Mouse (Mus musculus): ENCODE data around the gene Gins3.
"Not testable (repeated sequence)": the region's sequence is repeated elsewhere in the genome, so short reads cannot be mapped to it uniquely, and the experiment has no call there.

The Gins3 gene

DNA sequence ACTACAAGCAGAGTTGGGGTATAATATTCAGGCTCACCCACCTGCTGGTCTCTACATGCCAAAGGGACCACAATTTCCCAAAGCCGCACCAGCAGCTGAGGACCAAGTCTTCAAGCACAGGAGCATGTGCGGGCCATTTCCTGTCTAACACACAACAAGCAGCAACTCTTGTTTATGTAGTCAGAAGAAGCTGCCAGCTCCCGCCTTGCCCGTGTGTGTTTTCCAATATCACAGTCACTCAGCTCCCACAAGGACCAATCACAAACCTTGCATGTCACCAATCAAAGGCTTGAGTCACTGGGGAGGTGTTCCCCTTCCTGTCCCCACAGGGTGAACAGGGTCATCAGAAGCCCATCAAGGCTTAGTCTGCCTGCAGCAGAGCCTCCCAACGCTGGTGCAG, 20.1 kb downstream of the Gins3 start:
- no peak for DNase-seq

DNA sequence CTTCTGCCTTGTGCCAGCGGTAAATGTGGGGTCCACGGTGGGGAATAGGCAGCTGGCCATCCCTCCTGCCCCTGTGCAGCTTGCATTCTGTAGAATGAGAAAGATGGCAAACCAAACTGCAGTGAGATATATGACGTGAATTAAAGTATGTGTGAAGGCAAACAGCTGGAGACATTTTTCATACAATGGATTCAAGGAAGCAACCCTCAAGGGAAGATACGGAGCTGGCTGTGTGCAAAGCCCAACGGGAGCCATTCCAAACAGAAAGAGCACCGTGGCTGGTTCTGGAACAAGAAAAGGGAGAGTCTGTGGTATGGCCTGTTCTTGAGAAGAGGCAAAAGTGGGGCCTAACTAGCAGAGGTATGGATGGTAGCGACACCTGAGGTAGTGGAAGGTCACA, 22.6 kb downstream of the Gins3 start:
- no peak for DNase-seq

DNA sequence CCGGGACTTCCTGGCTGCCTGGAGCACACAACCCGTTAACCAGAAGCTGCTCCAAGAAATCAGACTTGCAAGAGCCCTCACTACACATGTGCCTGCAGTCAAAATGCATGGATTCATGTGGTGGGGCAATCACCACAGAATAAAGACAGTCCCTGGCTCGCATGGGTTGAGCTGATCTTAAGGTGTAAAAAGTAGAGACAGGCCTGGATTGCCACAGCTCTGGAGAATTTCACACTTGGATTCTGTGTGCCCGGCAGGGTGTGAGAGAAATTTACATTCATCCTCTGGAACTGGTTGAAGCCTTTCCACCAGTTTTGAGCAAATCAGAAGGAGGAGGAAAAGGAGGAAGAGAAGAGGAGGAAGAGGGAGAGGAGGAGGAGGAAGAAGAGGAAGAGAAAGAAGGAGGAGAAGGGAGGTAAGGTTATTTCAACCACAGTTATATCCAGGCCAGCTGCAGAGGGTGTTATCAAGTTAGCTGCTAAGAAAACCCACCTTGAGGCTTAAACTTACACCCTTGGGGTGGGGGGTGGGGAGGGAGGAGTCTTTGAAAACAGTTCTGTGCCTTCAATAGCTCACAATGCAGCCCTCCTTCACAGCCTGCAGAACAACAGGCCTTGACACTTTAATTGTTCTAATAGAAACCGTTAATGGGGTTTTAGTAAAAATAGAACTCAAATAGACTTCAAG, 23.2 kb downstream of the Gins3 start:
- DNase-seq, result no peak

DNA sequence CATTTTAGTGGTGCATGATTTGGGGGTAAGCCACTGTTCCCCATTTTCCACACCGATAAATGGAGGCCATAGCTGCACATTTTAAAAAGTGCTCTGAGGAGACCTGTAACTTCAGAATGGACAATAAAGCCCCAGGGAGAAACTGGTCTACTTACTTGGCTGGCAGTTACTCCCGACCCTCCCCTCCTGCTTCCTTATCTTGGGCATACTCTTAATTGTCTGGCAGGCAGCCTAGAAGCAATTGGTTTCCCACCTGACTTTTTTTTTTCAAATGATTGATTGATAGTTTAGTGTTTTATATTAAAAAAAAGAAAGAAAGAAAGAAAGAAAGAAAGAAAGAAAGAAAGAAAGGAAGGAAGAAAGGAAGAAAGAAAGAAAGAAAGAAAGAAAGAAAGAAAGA, 24.3 kb downstream of the Gins3 start:
- no peak for DNase-seq

DNA sequence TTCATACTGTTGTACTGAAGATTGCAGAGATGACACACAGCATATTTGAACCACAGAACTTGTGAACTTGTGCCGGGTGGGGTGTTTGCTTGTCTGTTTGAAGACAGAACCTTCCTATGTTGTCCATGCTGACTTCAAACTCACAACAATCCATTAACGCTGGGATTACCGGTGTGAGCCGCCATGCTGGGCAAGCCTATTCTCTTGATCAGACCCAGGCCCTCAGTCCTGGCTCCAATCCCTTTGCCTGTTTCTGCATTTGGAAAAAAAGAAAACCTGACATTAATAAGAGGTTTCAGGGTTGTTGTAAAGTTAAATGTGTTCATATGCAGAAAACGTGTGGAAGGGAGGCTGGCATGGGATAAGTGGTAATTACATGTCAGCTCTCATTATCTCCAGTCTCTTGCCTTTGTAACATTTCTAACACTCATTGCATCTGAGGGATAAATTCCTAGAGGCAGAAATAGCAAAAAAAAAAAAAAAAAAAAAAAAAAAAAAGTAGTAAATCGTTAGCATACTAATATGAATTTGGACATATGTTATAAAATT, 27.2 kb downstream of the Gins3 start:
- DNase-seq, result no peak

DNA sequence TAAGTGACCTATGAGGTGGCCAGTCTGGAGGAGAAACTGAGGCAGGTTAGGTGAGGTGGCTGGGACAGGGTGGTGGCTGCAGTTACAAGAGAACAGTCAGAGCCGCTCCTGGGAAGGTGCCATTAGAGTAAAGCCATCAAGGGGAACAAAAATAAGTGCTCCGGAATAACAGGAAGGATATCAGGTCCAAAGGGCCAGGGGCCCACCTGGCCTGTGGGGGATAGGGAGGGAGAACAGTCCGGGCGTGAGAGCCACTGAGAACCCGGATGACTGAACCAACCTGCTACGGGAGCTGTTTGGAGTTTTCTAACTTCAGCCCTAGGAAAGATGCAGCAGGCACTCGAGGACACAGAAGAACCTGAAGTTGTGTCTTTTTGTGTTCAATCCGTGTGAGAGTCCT, 27.8 kb downstream of the Gins3 start:
- DNase-seq, result no peak

DNA sequence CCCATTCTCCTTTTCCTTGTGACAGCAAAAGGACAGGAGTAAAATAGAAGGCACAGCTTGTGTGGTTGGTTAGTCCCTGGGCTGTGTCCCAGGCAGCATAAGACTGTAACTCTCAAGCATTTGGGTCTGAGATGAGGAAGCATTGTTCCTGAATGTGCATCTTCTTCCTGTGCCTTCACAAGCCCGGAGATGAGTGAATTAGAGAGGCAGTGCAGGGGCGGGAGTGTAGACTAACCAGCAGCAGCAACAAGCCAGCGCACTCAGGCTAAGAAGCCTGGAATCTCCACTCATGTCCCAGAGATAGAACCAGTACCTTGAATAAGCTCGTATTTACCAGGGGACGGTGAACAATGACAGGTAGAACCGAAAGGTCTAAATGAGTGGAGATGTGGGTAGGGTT, 28.3 kb downstream of the Gins3 start:
- DNase-seq, result no peak

DNA sequence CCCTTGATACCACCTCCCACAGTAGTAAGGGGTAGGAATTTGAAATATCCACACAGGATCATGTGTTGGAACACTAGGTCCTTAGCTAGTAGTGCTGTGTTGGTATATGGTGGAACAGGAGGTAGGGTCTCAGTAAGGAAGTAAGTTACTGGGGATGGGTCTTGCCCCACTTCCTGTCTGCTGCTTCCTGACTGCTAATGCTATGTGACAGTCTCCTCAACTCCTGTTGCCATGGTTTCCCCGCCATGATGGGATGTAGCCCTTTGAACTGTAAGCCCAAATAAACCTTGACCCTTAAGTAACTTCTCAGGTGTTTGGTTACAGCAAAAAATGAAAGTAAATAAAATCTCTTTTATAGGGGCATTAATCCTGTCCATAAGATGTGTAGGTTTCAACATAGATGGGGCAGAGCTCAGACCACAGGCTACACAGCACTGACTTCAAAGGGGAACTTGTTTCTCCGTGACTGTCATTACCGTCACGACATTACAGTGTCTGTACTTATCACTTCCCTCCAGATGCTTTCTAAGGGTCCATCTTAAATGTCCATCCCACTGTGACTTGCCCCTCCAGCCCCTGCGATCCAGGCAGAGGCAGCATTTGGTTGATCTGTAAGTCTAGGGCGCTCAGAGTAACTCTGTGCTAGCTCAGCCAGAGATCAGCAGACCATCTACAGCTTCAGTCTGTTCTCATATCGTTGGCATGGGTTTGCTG, 29.8 kb downstream of the Gins3 start:
- DNase-seq, result no peak

DNA sequence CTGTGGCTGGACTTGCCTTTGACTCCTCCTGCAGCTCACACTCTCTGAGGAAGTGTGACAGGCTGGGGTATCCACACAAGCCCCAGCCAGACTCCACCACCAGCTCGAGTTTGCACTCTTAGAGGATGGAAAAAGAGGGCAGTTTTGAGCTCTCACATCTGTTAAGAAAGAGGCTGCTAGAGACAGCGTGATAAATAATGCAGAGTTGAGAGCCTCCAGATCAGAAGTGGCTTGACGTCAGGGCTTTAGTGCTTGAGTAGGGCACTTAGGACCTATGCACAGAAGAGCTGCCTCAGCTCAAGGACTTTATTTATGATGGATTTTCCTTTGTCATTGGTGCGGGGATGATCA, 30.3 kb downstream of the Gins3 start:
- DNase-seq, result no peak

DNA sequence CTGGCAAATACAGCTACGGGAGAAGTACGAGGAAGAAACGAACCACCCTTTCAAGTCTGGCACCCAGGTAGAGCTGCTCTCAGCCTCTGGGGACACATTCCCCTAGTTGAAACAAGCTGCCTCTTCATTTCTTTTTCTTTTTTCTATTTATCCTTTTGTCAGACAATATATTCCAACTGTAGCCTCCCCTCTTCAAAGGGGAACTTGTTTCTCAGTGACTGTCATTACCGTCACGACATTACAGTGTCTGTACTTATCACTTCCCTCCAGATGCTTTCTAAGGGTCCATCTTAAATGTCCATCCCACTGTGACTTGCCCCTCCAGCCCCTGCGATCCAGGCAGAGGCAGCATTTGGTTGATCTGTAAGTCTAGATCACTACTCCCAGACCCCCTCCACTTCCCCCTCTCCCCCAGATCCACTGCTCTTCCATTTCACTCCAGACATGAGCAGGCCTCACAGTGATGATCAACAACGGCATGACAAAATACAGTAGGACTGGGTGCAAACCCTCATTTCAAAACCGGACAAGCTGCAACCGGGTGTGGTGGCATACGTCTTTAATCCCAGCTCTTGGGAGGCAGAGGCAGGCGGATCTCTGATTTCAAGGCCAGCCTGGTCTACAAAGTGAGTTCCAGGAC, 32.7 kb downstream of the Gins3 start:
- DNase-seq, result not testable (repeated sequence)

DNA sequence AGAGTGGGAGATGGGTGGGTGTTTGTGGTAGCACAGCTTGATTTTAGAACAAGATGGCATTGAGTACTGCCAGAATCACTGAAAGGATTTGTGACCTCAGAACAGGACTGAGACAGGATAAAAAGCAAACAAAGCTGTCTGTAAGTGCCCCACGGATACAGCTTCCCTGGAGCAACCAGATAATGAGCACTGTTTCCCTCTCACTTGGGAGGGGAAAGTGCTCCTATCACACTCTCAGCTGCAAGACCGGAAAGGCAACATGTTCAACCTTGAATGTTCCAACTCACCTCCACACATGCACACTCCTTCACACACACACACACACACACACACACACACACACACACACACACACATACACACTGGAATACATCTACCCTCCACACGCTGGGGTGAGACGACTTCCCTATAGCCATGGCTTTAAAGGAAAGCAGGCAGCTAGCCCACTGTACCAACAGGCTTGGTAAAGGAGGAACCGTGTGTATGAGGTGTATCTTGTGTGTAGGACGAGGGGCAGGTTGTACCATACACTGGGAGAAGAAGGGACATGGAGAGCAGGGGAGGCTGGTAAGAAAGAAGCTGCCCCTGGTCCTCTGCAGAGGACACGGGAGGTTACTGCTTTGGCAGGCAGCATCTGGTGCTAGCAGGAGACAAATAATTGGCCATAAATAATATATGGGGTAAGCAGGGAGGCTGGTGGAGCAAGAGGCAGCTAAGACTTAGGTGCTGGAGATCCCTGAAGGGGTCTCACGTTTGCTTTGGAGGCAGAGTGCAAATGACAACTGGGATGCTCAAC, 35.1 kb downstream of the Gins3 start:
- DNase-seq, result no peak

DNA sequence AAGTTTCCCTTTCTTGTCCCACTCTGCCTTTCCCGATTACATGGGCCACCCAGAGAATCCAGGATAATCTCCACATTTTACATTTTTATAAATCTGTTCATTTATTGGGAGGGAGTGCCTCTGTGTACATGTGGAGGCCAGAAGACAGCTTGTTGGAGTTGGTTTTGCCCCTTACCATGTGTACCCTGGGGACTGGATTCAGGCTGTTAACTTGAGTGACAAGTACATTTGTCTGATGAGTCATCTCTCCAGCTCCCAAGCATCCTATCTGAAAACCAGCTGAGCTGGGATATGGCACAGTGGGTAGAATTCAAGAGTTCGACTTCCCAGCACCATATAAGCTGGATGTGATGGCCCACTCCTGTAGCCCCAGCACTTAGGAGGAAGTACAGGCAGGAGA, 36.7 kb downstream of the Gins3 start:
- no peak for DNase-seq

DNA sequence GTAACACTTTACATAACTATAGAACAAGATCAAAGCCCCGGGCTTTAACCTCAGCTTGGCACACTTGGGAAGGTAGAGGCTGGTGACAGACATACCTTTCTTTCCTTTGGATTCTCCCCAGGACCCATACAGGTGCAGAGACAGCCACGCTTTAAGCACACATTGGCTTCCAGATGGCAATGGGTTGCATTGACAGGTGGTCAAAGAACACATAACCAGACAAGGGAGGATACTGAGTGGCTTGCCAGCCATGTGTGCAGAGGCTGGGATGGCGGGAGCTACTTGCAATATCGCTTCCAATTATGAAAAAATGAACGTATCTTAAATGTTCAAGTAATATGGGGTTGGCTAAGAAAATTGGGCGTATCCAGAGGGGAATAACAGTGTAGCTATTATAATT, 38.6 kb downstream of the Gins3 start:
- no peak for DNase-seq

DNA sequence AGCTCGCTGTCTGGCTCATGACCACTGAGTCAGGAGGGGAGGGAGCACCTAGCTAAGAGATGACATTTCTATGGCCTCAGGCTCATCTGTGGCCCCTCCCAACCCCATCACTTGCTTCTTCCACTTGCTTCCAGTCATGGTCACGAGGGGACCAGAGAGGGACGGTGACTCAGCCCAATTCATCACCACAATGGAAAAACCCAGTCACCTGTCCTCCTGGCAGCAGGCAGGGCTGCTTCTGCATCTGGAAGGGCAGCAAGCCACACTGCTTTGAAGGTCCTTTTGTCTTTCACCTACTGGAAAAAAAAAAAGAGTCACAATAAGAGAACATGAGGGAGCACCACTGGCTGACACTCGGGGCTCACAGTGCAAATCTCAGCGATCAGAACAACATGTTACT, 39.6 kb downstream of the Gins3 start:
- DNase-seq, result no peak

DNA sequence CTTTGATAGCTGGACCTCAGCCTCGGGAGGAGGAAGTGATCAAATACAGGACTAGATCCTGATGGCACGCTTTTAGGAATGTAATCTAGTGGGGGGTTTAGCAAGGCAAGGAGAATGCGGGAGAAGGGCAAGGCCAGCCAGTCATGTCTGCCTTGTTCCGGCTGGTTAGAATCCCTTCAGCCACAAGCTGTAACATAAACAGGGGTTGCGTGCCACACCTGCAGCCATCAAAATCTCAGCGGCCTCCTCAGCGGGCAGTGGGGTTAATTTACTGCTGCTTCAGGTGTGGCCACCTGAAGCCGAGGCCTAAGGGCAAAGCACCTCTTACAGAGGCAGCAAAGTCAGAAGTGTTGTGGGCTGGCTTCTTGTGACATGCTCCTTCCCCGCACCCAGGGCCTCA, 43.4 kb downstream of the Gins3 start, which contains the start of gene Ndrg4:
TSS of gene Ndrg4 (plus strand) at position 350 of the 400 bp plus-strand sequence.
- DNase-seq, result no peak

DNA sequence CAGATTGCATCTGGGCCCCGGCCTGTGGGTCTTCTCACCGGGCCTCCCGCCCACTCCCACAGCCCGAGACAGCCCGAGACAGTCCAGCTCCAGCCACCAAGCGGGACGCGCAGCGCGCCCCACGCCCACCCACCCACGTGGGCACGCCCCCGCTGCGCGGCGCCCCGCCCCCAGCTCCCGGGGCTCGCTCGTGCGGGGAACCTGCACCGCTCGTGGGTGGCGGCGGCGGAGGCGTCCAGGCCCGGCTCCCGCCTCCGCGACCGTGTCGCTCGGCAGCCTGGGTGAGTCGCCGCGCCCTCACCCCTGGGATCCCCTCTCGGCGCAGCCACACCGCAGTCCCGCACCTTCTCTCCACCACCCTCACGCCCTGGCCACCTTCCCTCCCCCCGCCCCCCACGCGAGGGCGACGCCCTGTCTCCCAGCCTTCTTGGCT, 44.4 kb downstream of the Gins3 start:
- DNase-seq, result no peak

DNA sequence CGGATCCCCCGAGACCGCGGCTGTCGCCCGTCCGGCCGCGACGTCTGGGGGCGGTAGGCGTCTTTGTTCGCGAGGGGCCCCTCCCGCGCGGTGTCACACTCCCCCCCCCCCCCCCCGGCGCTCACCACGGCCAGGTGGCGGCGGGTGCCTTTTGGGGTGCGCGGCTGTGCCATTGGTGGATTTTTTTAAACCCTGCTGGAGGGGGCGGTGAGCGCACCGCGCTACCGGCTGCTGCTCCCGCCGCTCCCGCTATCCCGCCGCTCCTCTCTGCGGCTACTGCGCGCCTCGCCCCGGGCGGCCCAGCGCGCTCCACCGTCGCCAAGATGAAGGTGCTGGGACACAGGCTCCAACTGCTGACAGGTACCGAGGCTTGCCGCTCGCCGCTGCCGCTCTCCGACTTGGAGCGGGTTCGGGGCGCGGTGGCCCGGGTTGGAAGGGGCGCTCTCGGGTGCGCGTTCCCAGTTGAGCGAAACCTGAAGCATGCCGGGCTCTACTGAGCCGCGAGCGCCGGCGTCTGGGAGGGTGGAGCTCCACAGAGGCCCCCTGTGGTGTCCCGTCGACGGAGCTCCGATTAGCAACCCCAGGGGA, 44.9 kb downstream of the Gins3 start:
- peak; percentile 28 for DNase-seq

DNA sequence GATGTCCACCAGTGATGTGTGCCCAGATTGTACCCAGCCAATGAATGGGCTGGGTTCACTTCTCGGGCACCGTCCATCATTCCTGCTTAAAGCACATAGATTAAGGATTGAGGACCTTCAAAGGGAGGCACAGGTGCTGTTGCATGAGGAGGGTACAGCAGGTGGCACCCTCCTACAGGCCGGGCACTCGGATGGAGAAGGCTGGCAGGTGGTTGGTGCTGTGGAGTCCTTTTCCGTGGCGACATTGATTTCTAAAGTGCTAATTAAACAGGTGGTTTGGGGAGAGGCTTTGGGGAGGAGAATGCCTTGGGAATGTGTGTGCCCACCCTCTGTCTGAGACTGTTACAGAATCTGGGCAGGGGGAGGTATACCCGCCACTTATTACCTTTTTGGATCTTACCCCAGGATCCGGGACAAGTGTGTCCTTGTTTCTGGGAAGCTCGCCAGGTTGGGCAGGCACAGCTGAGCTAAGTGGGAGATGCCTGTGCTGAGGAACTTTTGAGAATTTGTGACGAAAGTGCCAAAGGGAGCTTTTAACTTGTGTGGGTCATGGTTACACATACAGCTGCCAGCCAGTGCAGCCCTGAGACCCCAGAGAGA, 54.9 kb downstream of the Gins3 start:
- DNase-seq, result no peak

DNA sequence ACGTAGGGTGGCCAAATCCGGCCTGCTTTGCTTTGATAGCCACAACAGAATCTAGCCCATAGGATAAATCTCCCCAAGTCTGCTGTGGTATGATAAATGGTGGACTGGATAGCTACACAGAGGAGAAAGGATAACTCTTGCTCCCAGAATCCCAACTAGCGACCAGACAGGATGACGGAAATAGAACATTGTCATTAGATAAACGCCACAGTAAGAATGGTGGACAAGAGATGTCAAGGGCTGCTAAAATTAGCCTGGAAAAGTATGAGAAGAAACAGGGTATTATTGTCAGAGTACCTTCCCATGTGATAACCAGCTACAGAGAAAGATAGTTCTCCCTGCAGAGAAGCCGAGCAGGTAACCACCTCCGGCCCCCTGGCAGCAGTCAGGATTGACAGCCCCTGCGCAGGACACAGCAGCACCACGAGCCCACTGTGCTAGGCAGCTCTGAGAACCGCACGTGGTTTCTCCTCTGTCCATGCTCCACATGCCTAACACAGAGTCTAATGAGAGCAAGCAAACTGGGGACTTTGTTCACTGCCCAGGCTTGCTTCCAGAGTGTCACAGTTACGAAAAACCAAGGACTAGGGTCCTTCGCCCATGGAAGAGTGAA, 57.8 kb downstream of the Gins3 start:
- no peak for DNase-seq

DNA sequence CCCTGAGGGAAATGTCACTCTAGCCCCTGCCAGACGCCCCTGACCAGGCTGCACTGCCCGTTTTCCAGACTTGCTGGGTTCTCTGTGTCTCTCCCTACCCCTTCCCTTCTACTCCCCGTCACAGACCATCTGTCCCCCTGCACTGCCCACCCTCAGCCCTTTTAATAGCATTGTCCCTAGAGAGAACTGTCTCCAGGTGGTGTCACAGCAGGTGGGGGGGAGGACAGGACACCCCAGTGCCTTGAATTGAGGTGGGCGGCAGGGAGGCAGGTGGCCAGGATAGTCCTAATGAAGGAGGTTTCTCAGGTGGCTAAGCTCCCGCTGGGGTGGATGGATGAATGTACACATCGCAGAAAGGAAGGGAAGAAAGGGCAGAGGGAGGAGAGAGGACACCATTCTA, 61.4 kb downstream of the Gins3 start:
- peak; percentile 39 for DNase-seq

All from cerebellum, adult 9-11 months (tissue).